Mouse (Mus musculus) ES-Bruce4 (cell line): Measurements from ENCODE around the gene P2rx7.

Experiments used
- CTCF ChIP-seq: IDR thresholded peaks from one replicate; pipeline ENCODE4 v1.8.1; 2011; ENCODE audit warnings: low read depth, low read length
- POLR2A ChIP-seq: IDR thresholded peaks from one replicate; pipeline ENCODE4 v1.8.1; 2011; ENCODE audit warnings: low read length; ENCODE audit not compliant: insufficient read depth

DNA sequence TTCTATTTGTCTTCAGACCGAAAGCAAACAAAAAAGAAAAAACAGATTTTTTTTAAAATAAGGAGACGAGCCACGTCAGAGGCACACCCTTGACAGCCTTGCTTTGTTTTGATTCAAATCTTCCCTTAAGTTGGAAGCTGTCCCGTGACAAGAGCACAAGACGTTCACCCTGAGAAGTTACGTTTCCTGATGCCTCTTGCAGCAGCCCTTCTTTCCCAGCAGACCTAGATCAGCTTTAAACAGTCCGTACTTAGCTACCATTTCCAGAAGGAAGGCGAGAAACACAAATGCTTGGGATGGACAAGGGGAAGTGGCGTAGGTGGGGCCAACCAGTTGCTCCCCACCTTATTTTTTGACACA, 55.0 kb downstream of the P2rx7 start:
- TF ChIP-seq CTCF (no peak), POLR2A (no peak)
